Mouse (Mus musculus): ENCODE measurements around the gene Hydin. TPM values are rescaled to one million over a fixed set of nuclear protein-coding genes. Genes with fewer than 3 reads are reported as not detected.

The Hydin gene
- total and polyA plus RNA-seq, 3 experiments = 0.05 to 0.21 (median 0.10) TPM

- H3K27me3 ChIP-seq (ENCODE audit: control insufficient read depth, insufficient read depth, low read length) = no peaks in the 10 kb centered on the region
- no peak overlapping the region for H3K9ac ChIP-seq (ENCODE audit: low read depth, low read length)
- no peak for DNase-seq
- WGBS = 71% methylated on average over 4 of the region's 4 CpGs
- no peaks in the 10 kb centered on the region for H3K79me2 ChIP-seq (replicated peaks; ENCODE audit: control insufficient read depth, insufficient read depth, low read length)
- H3K36me3 ChIP-seq (ENCODE audit: control insufficient read depth, insufficient read depth, low read length) = no peaks in the 10 kb centered on the region
- intact Hi-C loops (cut with DNase I) = no loop called here
- no peak overlapping the region for H3K4me3 ChIP-seq
- H3K27ac ChIP-seq = no peak overlapping the region
- TF ChIP-seq POLR2A (IDR thresholded peaks at IDR 0.05; ENCODE audit: insufficient read depth, low read depth, low read length) (no peak), CTCF (IDR thresholded peaks at IDR 0.05) (peak; percentile 67)
- no peaks in the 10 kb centered on the region for H3K4me1 ChIP-seq (ENCODE audit: control insufficient read depth, insufficient read depth, low read length)
Observed at GRCm38 (mm10) chr8:110489344-110489743, 222.6 kb downstream of the Hydin start.

GRCm38 (mm10) chr8:110491118-110491517 lies 224.3 kb downstream of the Hydin start:
- no peaks in the 10 kb centered on the region for H3K4me1 ChIP-seq (ENCODE audit: control insufficient read depth, insufficient read depth, low read length)
- WGBS = 79% methylated on average over 5 of the region's 5 CpGs
- TF ChIP-seq CTCF (IDR thresholded peaks at IDR 0.05) (no peak), POLR2A (IDR thresholded peaks at IDR 0.05; ENCODE audit: insufficient read depth, low read depth, low read length) (no peak), EP300 (IDR thresholded peaks at IDR 0.05; ENCODE audit: insufficient read depth, low read depth, low read length) (no peak)
- H3K79me2 ChIP-seq (replicated peaks; ENCODE audit: control insufficient read depth, insufficient read depth, low read length) = no peaks in the 10 kb centered on the region
- no peaks in the 10 kb centered on the region for H3K27me3 ChIP-seq (ENCODE audit: control insufficient read depth, insufficient read depth, low read length)
- H3K4me3 ChIP-seq = no peak overlapping the region
- no peak overlapping the region for H3K9ac ChIP-seq (ENCODE audit: low read depth, low read length)
- no peak for DNase-seq
- H3K36me3 ChIP-seq (ENCODE audit: control insufficient read depth, insufficient read depth, low read length) = no peaks in the 10 kb centered on the region
- intact Hi-C loops (cut with DNase I) = no loop called here
- no peak overlapping the region for H3K27ac ChIP-seq

GRCm38 (mm10) chr8:110496286-110496685 lies 229.5 kb downstream of the Hydin start:
- Histone ChIP-seq H3K4me1 (ENCODE audit: control insufficient read depth, insufficient read depth, low read length) (no peaks in the 10 kb centered on the region), H3K79me2 (replicated peaks; ENCODE audit: control insufficient read depth, insufficient read depth, low read length) (no peaks in the 10 kb centered on the region), H3K27me3 (ENCODE audit: control insufficient read depth, insufficient read depth, low read length) (no peaks in the 10 kb centered on the region), H3K9ac (ENCODE audit: low read depth, low read length) (no peak overlapping the region), H3K36me3 (ENCODE audit: control insufficient read depth, insufficient read depth, low read length) (no peaks in the 10 kb centered on the region), H3K27ac (no peak overlapping the region), H3K4me3 (no peak overlapping the region)
- no peak for DNase-seq
- TF ChIP-seq POLR2A (IDR thresholded peaks at IDR 0.05; ENCODE audit: insufficient read depth, low read depth, low read length) = no peak
- no peak for TF ChIP-seq EP300 (IDR thresholded peaks at IDR 0.05; ENCODE audit: insufficient read depth, low read depth, low read length)
- no peak for TF ChIP-seq CTCF (IDR thresholded peaks at IDR 0.05)
- intact Hi-C loops (cut with DNase I) = no loop called here
- WGBS = 80% methylated on average over 9 of the region's 9 CpGs

GRCm38 (mm10) chr8:110500253-110500652 lies 233.5 kb downstream of the Hydin start:
- Histone ChIP-seq H3K4me1 (ENCODE audit: control insufficient read depth, insufficient read depth, low read length) (no peaks in the 10 kb centered on the region), H3K4me3 (no peak overlapping the region), H3K79me2 (replicated peaks; ENCODE audit: control insufficient read depth, insufficient read depth, low read length) (no peaks in the 10 kb centered on the region), H3K36me3 (ENCODE audit: control insufficient read depth, insufficient read depth, low read length) (no peaks in the 10 kb centered on the region), H3K9ac (ENCODE audit: low read depth, low read length) (no peak overlapping the region), H3K27me3 (ENCODE audit: control insufficient read depth, insufficient read depth, low read length) (no peaks in the 10 kb centered on the region; the same call in 1 of the 2 replicates), H3K27ac (no peak overlapping the region)
- intact Hi-C loops (cut with DNase I) = no loop called here
- DNase-seq = no peak
- TF ChIP-seq POLR2A (IDR thresholded peaks at IDR 0.05; ENCODE audit: insufficient read depth, low read depth, low read length) (no peak), EP300 (IDR thresholded peaks at IDR 0.05; ENCODE audit: insufficient read depth, low read depth, low read length) (no peak), CTCF (IDR thresholded peaks at IDR 0.05) (no peak)
- 23% methylated on average over 10 of the region's 10 CpGs for WGBS

- Histone ChIP-seq H3K36me3 (ENCODE audit: control insufficient read depth, insufficient read depth, low read length) (no peaks in the 10 kb centered on the region), H3K79me2 (replicated peaks; ENCODE audit: control insufficient read depth, insufficient read depth, low read length) (no peaks in the 10 kb centered on the region), H3K27ac (no peak overlapping the region), H3K27me3 (ENCODE audit: control insufficient read depth, insufficient read depth, low read length) (no peaks in the 10 kb centered on the region; the same call in 1 of the 2 replicates), H3K4me3 (no peak overlapping the region), H3K9ac (ENCODE audit: low read depth, low read length) (no peak overlapping the region), H3K4me1 (ENCODE audit: control insufficient read depth, insufficient read depth, low read length) (no peaks in the 10 kb centered on the region)
- WGBS = 70% methylated on average over 6 of the region's 6 CpGs
- intact Hi-C loops (cut with DNase I) = no loop called here
- no peak for DNase-seq
- TF ChIP-seq EP300 (IDR thresholded peaks at IDR 0.05; ENCODE audit: insufficient read depth, low read depth, low read length) (no peak), CTCF (IDR thresholded peaks at IDR 0.05) (no peak), POLR2A (IDR thresholded peaks at IDR 0.05; ENCODE audit: insufficient read depth, low read depth, low read length) (no peak)
Observed at GRCm38 (mm10) chr8:110500661-110501060, 233.9 kb downstream of the Hydin start.

- Histone ChIP-seq H3K79me2 (replicated peaks; ENCODE audit: control insufficient read depth, insufficient read depth, low read length) (no peaks in the 10 kb centered on the region), H3K4me1 (ENCODE audit: control insufficient read depth, insufficient read depth, low read length) (no peaks in the 10 kb centered on the region), H3K9ac (ENCODE audit: low read depth, low read length) (no peak overlapping the region), H3K4me3 (no peak overlapping the region), H3K27ac (no peak overlapping the region), H3K36me3 (ENCODE audit: control insufficient read depth, insufficient read depth, low read length) (no peaks in the 10 kb centered on the region), H3K27me3 (ENCODE audit: control insufficient read depth, insufficient read depth, low read length) (no peaks in the 10 kb centered on the region; the same call in 1 of the 2 replicates)
- 79% methylated on average over 4 of the region's 4 CpGs for WGBS
- TF ChIP-seq CTCF (IDR thresholded peaks at IDR 0.05) = no peak
- intact Hi-C loops (cut with DNase I) = no loop called here
- no peak for DNase-seq
Observed at GRCm38 (mm10) chr8:110501330-110501729, 234.6 kb downstream of the Hydin start.
